Mouse (Mus musculus): ENCODE data around the gene Ralgps2.
A peak's percentile ranks its signal among the peaks of the same experiment; 100 is the strongest.

Ralgps2 gene

GRCm38 (mm10) chr1:156939251-156940141 lies at the start of gene Ralgps2:
TSS of gene Ralgps2 (minus strand) at chr1:156939626.
- peak; percentile 58 for DNase-seq (ENCODE audit: low read depth, low spot score)

- DNase-seq (ENCODE audit: low read depth, low spot score), result no peak
Observed at GRCm38 (mm10) chr1:156987576-156987975, 48.1 kb upstream of the Ralgps2 start.

- DNase-seq (ENCODE audit: low read depth, low spot score), result no peak
Observed at GRCm38 (mm10) chr1:156986641-156987345, 47.4 kb upstream of the Ralgps2 start.

GRCm38 (mm10) chr1:156985657-156986640 lies 46.5 kb upstream of the Ralgps2 start:
- DNase-seq (ENCODE audit: low read depth, low spot score), result no peak

- DNase-seq (ENCODE audit: low read depth, low spot score), result no peak
Observed at GRCm38 (mm10) chr1:156983009-156983870, 43.8 kb upstream of the Ralgps2 start.

- no peak for DNase-seq (ENCODE audit: low read depth, low spot score)
Observed at GRCm38 (mm10) chr1:156981975-156982374, 42.5 kb upstream of the Ralgps2 start.

GRCm38 (mm10) chr1:156979722-156980121 lies 40.3 kb upstream of the Ralgps2 start:
- DNase-seq (ENCODE audit: low read depth, low spot score), result no peak

GRCm38 (mm10) chr1:156978656-156979055 lies 39.2 kb upstream of the Ralgps2 start:
- no peak for DNase-seq (ENCODE audit: low read depth, low spot score)

GRCm38 (mm10) chr1:156973857-156974256 lies 34.4 kb upstream of the Ralgps2 start:
- DNase-seq (ENCODE audit: low read depth, low spot score), result no peak

- no peak for DNase-seq (ENCODE audit: low read depth, low spot score)
Observed at GRCm38 (mm10) chr1:156972391-156972790, 33.0 kb upstream of the Ralgps2 start.

GRCm38 (mm10) chr1:156971206-156971811 lies 31.9 kb upstream of the Ralgps2 start:
- DNase-seq (ENCODE audit: low read depth, low spot score), result no peak

- no peak for DNase-seq (ENCODE audit: low read depth, low spot score)
Observed at GRCm38 (mm10) chr1:156970641-156971040, 31.2 kb upstream of the Ralgps2 start.

- DNase-seq (ENCODE audit: low read depth, low spot score), result no peak
Observed at GRCm38 (mm10) chr1:156968107-156968506, 28.7 kb upstream of the Ralgps2 start.

GRCm38 (mm10) chr1:156964586-156964932 lies 25.1 kb upstream of the Ralgps2 start:
- no peak for DNase-seq (ENCODE audit: low read depth, low spot score)

GRCm38 (mm10) chr1:156963871-156964585 lies 24.6 kb upstream of the Ralgps2 start:
- DNase-seq (ENCODE audit: low read depth, low spot score), result no peak

- no peak for DNase-seq (ENCODE audit: low read depth, low spot score)
Observed at GRCm38 (mm10) chr1:156961481-156962265, 22.2 kb upstream of the Ralgps2 start.

- no peak for DNase-seq (ENCODE audit: low read depth, low spot score)
Observed at GRCm38 (mm10) chr1:156959004-156959403, 19.6 kb upstream of the Ralgps2 start.

- DNase-seq (ENCODE audit: low read depth, low spot score), result no peak
Observed at GRCm38 (mm10) chr1:156957360-156957759, 17.9 kb upstream of the Ralgps2 start.

Data from retina, postnatal 7 days (tissue).